Mouse (Mus musculus) adrenal gland, adult 18-20 months (tissue): ENCODE results near the gene Gsto2. TPM values are rescaled to one million over a fixed set of nuclear protein-coding genes. Genes with fewer than 3 reads are reported as not detected.

Experiments
- DNase-seq, 2 experiments: peaks; one replicate each; pipeline ENCODE4 v3.0.0; 2021 to 2022; ENCODE audit warnings: low spot score in 2 of 2
- total RNA-seq, 2 experiments: library from RNA; stranded (reverse); gene quantifications; 1 replicate in 1 of 2; 2 replicates in 1 of 2; pipeline ENCODE4 v1.2.3; 2021

Gene Gsto2
- total RNA-seq, 2 experiments from 2014 or later: 2.1 to 3.1 TPM

- no peak for DNase-seq
Measured at GRCm38 (mm10) chr19:47890489-47891130, 25.3 kb downstream of the Gsto2 start.

GRCm38 (mm10) chr19:47891562-47892312, 26.4 kb downstream of the Gsto2 start:
- DNase-seq: no peak

- no peak for DNase-seq
Measured at GRCm38 (mm10) chr19:47893092-47893491, 27.8 kb downstream of the Gsto2 start.

DNA sequence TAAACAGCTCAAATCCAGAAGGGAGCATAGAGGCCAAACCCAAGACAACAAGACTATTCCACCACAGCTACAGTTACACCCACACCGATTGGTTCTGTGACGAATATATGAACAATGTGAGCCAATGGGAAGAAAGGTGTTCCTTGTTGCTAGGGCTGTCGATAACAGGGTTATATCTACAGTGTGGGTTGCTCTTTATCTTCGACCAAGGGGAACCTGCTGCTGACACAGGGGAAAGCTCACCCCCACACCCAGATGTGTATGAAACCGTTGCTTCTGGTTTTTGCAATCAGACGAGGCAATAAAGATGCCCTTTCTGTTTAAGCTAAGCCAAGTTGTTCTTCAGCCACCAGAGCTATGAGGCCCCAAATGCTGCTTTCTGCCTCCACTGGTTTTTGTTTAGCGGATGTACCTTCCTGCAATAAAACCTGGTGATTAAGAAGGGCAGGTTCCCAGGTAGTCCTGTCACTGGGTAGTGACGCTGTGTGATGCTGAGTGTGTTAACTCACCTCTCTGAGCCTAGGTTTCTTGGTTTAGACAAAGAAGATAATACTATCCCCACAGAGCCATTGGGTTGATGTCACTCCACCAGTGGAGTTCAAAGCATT, 33.2 kb downstream of the Gsto2 start:
- DNase-seq: no peak

- no peak for DNase-seq
Measured at GRCm38 (mm10) chr19:47900012-47900411, 34.7 kb downstream of the Gsto2 start.

DNA sequence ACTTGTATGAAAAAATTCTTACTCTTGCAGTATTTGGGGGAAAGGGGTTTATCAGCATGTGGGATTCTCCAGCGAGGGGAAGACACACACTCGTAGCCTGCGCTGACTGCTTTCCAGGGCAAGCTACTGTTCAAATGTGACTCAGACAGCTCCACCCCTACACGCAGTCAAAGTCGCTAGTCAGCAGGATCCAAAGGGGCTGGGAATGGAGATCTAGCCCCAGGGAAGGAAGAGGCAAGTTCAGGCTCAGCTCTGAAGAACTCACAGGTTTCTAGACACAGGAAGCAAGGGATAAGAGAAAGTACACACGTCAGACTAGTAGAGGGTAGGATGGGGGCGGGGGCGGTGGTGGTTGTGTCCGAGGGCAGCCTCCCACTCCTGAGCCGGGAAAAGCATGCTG, 35.2 kb downstream of the Gsto2 start:
- no peak for DNase-seq

- DNase-seq: no peak
Measured at GRCm38 (mm10) chr19:47902316-47903201, 37.2 kb downstream of the Gsto2 start.

DNA sequence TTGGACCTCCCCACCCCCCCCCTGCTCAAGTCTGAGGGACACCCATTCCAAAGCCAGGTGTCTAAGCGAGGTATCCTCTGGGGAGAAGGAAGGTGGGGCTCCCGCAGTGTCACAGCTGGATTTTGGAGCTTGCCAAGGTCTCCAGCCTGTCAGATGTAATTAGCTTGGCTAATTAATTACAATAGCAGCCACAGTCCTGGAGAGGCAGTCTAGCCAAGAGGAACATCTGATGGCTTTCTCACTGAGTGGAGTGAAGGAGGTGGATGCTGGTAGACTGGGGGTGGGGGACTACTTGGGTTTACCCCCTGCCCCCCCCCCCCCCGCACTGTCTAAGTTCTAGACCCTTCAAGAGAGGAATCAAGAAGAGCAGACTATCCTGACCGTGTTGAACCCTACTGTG, 38.3 kb downstream of the Gsto2 start:
- no peak for DNase-seq

DNA sequence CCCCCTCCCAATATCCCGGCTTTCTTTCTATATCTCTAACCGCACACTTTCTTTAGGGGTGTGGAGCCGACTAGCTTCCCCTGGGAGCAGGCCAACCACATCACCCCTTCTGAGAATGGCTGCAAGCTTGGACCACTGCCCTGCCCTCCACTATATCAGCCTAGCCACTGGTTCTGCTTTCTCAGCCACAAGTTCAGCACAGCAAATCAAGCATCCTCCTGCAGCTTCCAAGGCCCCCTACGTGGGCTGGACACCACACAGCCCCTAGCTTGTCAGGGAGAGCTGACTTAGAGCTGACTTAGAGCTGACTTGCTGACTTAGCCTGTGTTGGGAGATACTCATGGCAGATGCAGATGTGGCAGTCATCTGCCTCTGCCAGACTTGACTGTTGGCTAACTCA, 39.7 kb downstream of the Gsto2 start:
- DNase-seq: no peak

DNA sequence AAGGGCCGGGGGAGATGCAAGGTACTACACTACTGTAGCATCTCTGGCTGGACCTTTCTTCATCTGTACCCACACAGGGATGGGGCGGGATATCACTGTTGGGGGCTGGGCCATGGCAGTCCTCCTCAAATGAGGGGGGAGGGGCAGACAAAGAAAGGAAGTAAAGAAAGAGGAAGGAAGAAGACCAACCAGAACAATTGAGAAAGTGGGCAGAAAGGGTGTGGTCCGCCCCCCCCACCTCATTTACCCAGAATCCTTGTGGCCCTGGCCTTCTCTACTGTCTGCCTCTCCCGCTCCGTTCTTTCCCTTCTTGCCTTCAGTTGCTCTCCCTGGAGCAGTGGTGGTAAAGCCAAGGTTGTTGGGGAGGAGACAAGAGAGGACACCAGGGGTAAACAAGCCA, 40.3 kb downstream of the Gsto2 start:
- no peak for DNase-seq

- DNase-seq: no peak
Measured at GRCm38 (mm10) chr19:47907596-47907995, 42.3 kb downstream of the Gsto2 start.

- DNase-seq: no peak
Measured at GRCm38 (mm10) chr19:47908961-47909371, 43.6 kb downstream of the Gsto2 start.

DNA sequence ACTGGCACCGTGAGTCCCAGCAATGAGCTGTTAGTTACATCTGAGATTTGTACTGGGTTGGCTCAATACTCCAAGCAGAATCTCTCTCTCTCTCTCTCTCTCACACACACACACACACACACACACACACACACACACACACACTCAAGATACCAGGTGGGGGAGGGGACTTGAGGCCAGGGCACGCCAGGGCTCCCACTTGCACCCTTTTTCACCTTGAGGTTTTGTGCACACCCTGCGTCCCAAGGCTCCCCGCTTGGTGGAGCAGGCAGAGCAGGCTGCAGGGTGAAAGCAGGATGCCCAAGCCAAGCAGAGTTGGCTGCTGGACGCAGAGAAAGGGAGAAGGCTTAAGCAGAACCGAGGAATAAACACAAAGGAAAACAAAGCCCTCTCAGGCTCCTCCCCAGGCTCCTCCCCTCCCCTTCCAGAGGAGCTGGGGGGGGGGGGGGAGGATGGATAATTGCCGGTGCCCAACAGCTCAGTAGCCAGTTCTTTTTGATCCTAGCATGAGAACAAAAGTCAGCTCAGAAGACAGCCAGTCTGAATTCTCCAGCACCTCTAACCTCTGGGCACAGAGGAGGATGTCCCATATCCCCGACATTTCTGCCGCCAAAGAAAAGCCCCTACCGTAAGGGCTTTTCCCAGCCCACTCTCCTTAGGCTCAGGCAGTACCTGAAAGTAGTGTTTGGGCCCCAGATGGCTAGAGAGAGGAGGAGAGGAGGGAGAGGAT, 44.2 kb downstream of the Gsto2 start:
- DNase-seq: no peak

DNA sequence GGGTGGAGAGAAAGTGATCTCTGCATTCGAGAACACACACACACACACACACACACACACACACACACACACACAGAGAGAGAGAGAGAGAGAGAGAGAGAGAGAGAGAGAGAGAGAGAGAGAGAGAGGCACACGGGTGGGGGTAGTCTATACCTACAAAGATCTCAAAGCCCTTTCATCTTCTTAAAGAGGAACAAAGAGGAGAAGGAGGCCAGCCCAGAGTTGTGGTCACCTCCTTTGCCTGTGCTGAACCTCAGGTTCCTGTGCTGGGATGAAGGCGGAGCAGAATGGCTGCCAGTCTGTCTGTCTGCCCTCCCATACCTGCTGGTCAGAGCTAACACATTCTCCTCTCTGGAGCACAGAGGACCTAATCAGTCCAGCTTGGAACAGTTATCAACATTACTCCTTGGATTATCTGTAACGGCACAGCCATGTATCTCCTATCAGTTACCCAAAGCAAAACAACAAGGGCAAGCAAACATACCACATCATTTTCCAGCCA, 44.8 kb downstream of the Gsto2 start:
- DNase-seq: no peak

DNA sequence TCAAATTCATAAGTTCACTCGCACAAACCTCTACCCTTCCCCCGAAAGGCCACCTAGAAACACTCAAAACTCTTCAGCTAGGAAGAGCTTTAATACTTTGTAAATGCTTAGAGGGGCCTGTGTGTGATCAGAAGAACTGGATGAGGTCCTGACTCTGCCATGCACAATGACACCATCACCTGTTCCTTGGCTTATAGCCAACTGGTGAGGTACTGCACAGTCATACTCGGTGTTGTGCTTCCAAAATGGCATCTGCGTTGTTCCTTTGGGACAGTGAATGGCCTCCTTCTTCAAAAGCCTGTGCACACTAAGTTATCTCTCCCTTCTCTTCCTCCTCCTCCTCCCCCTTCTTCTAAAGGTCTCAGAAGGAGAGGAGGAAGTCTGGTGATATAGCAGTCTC, 45.4 kb downstream of the Gsto2 start:
- no peak for DNase-seq

DNA sequence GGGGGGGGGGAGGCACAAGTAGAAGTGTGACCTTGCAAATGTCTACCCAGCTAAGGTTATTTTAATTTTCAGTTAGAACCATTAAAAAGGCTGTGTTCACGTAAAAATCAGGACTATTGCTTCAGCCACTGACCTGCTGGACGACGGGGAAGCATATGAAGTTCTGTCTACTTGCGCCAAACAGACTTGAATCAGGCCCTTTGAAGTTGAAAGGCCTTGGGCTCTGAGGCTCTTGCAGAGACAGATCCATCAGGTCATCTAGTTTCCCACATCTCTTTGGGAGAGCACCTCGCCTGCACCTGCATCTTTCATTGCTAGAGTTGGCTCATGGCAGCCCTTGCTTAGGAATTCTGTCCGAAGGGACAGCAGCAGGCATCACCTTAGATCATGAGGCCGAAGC, 48.0 kb downstream of the Gsto2 start:
- no peak for DNase-seq

DNA sequence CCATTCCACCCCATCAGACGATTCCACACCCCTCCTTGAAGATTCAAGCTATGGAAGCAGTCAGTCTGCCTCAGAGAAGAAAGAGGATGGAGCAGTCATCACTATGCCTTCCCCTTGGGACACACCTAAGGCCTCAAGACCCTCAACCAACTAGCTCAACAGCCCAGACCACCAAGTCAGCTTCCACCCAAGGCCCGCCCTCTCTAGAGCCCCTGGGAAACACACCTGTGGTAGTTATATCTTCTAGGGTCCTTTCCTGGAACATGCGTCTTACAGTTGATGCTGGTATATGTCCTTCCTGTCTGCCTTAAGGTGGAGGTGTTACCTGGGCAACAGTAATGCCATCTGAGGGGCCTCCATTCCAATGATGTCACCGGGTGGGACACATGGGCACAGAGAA, 48.9 kb downstream of the Gsto2 start:
- DNase-seq: no peak

- no peak for DNase-seq
Measured at GRCm38 (mm10) chr19:47915251-47915650, 49.9 kb downstream of the Gsto2 start.

DNA sequence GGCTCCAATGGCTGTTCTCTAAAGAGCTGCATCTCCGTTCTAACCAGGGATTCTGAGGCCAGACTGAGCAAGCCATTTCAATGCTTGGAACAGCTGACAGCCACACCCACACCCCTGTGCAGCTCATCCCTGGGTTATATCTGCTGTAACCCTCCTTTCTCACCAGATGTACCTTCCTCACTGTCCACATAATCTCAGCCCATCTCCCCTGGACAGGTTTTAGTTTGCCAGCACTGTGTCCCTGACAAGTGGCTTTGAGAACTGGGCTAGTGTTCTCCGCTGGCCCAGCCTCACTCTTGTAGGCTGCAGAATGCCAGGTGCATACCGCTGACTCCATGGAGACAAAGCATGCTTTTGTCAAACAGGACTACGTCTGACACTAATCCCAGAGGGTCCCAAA, 52.1 kb downstream of the Gsto2 start:
- DNase-seq: no peak

- no peak for DNase-seq
Measured at GRCm38 (mm10) chr19:47918016-47918415, 52.7 kb downstream of the Gsto2 start.
